Mouse (Mus musculus) frontal cortex, postnatal 25 days (tissue): ENCODE measurements around the gene Magi1.

Source experiments
- DNase-seq, 2 experiments: peaks; one replicate each; pipeline ENCODE4 v3.0.0; 2022; ENCODE audit warnings: low spot score in 2 of 2

The Magi1 gene

DNA sequence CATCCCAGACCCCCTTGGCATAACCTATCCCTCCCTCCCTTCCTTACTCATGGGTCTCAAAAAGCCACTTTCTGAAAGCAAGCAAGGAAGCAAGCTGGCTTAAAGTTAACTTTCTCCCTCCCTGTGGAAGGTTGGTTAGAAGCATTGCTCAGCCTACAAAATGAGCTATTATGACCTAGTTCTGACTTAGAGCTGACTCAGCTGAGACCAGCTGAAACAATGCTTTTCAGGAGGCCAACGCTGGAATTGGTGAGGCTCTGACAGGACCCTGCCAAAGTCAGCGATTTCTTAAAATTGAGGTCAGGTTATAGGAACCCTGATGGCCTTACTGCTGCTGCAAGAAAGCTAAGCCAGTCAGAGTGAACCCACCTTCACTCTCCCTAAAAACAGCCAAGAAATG, 386.2 kb downstream of the Magi1 start:
- DNase-seq, result no peak

DNA sequence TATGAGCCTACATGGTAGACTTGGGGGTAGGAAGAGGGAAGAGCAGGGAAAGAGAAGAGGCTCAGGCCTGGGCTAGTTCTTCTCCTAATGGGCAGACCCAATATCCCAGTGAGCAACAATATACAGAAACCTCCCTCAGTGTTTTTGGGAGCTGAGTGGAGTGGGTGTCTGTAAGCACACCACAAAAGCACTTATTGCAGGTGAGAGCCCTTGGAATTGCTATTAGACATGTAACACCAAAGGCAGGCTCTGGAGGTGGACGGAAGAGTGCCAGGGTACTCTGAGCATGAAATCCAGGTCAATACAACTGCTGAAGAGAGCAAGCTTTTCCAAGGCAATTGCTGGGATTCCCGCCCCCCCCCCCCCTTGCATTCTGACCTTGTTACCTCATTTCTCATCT, 388.0 kb downstream of the Magi1 start:
- no peak for DNase-seq

DNA sequence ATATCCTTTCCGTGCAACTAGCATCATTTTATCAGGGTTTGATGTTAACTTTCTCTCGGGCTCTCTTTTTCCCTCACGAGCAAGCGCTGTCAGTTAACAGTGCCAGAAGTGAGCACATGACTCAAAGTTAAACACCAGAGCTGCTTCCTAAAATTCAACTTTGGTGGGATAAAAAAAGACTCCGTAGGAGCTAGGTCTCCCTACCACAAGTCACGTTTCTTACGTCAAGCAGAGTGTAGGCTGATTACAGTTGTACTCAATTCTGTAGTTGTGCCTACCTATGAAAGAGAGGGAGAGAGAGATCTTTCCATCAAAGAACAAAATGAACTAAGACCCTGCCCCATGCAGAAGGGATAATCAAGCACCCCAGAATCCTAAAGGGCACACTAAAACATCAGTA, 389.8 kb downstream of the Magi1 start:
- no peak for DNase-seq

DNA sequence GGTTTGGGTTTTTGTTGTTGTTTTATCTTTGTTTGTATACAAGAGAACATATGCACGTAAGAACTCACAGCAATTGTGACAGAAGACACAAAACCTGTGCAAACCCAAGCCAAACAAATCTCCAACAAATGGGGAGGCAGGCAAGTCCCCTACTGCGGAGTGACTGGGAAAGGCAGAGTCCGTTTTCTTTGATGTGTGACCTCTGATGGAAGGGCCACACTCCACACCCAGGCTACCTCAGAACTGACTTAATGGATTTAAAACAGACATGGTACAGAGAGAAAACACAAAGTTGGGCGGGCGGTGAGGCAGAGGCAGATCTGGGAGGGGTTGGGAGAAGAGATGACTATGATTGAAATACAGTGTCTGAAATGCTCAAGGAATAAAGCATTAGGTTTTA, 390.8 kb downstream of the Magi1 start:
- no peak for DNase-seq

- no peak for DNase-seq
Observed at GRCm38 (mm10) chr6:93890011-93890410, 393.7 kb downstream of the Magi1 start.

DNA sequence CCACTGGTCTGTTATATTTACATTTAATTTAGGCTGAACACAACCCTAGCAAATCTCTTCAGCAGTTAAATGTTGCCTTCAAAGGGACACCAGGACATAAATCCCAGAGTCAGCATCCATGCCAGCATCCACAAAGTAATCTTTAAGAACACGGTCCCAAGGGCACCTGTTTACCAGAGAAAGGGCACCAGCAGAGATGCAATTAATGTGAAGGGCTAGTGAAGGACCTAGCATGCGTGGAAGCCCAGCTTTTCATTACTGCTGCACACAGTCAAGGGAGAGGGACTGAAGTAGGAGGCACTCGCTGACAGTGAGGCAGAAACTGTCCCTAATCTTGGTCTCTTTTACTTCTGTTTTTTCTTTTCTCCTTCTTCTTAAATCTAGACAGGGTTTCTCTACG, 406.4 kb downstream of the Magi1 start:
- no peak for DNase-seq

- no peak for DNase-seq
Observed at GRCm38 (mm10) chr6:93874936-93875335, 408.8 kb downstream of the Magi1 start.

- no peak for DNase-seq
Observed at GRCm38 (mm10) chr6:93874376-93874775, 409.3 kb downstream of the Magi1 start.

DNA sequence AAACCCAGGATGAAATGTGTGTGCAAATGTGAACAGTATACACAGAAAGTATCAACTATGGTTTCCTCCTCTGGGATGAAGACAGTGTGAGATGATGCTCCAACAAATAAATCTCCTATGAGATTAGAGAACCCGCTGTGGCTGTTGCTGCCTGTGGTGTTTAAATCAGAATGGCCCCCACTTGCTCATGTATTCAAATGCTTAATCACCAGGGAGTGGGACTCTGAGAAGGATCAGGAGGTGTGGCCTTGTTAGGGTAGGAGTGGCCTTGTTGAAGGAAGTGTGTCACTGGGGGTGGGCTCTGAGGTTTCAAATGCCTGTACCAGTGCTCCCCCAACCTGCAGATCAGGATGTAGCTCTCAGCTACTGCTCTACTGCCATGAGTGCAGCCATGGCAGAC, 410.2 kb downstream of the Magi1 start:
- DNase-seq, result no peak

GRCm38 (mm10) chr6:93871516-93871915, 412.2 kb downstream of the Magi1 start:
- no peak for DNase-seq

- no peak for DNase-seq
Observed at GRCm38 (mm10) chr6:93870023-93870422, 413.7 kb downstream of the Magi1 start.

- no peak for DNase-seq
Observed at GRCm38 (mm10) chr6:93862263-93862662, 421.5 kb downstream of the Magi1 start.

- DNase-seq, result no peak
Observed at GRCm38 (mm10) chr6:93856783-93857182, 426.9 kb downstream of the Magi1 start.

DNA sequence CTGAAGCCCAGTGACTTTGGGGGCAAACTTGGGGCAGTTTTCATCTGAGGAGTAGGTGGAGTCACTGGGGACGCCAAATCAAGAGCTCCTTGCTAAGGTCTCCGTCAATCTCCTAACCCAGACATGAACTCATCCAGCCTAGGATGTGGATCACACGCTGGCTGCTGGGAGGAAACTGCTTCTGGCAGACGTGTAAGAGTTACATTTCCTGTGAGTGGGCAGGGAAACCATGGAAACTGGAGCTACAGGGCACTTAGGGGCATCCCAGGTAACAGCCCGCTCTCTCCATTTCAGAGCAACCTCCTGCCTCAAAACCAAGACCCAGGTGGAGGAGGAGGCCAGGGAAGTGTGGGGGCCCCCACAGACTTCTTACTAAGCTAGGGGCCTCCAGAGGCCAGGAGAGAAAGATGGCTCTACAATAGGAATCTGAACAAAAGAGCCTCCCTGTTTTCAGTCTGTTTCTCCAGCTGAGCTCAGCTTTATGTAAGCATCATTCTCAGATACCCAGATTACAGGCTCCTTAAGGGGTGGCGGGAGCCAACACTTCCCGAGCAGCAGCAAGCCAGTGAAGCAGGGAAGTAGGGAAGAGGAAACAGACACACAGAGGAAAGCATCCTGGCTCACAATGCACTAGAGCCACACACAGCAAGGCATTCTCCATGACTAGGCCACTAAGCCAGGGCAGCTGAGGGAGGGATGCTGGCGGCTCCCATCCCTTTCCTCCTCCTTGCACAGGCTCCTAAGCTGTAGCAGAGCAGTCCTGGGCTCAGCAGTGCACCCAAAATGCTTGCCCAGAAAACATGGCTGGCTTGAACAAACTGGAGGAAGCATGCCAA, 427.7 kb downstream of the Magi1 start:
- no peak for DNase-seq

DNA sequence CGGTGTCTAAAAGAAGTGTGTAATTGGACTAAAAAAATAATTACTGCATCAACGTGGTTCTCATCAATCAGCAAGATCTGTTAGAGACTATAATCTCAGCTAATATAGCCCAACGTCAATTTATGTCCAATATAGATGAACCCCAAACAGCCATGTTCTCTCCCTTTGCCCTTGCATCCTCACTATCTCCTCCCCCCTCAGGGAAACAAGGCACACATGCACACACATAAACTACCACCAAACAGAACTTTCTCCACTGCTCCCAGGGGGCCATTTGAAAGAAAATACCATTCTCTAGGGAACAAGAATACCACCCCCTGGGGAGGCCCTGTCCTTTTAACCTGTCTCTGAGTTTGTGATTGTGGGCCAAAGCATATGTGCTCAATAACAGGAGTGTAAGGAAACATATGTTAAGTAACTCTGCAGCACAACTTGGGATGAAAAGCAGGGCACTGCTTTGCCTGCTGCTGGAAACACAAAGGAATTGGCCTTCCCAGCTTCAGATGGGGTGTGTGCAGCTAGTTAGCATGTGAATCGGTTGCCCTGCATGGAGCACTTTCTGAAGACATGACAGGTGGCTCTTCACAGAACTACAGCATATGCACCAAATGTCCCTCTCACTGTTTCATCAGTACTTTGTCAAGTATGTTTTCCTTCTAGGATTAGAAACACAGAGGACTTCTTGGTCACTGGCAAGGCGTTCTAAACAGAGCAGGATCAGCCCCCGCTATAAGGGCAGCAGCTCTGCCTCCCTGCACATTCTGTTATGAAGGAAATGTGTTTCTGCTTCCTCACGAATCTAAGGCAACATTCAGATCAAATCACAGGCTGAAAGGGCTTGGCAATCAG, 434.6 kb downstream of the Magi1 start:
- DNase-seq, result no peak

- no peak for DNase-seq
Observed at GRCm38 (mm10) chr6:93845498-93845897, 438.2 kb downstream of the Magi1 start.

DNA sequence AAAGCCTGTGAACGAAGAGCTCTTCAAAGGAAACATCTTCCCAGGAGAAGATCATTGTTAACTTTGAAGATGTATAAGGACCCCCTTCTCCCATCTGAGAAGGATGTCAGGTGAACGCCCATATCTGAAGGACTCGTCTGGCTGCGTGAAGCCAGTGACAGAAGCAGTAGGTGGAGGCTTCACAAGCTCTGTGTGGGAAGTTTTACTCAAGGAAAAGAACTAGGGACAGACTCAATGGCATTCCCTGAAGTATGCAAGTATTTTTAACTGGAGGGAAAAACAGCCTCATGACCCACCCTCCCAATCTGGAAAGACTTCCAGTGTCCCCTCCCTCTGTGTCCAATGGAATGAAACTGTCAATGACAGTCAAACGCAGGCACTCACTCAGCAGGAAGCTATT, 438.6 kb downstream of the Magi1 start:
- DNase-seq, result no peak

DNA sequence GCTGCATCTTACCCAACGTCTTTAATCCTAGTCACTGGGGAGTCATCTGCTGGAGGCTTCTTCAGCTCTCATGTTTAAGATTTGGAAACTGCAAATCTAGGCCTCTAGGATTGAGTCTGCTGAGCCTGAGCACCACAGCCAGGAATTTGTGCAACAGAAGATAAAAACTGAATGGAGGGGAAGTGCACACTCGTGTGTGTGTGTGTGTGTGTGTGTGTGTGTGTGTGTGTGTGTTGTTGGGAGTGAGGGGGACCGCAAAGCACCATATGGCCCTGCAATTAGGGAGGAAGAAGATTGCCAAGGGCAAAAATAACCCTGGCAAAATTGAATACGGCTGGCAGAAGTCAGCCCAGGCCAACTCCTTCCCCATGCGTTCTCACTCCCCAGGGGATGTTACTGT, 439.1 kb downstream of the Magi1 start:
- DNase-seq, result no peak

GRCm38 (mm10) chr6:93838398-93838797, 445.3 kb downstream of the Magi1 start:
- no peak for DNase-seq

GRCm38 (mm10) chr6:93836585-93836984, 447.1 kb downstream of the Magi1 start:
- no peak for DNase-seq

- DNase-seq, result no peak
Observed at GRCm38 (mm10) chr6:93835211-93835610, 448.5 kb downstream of the Magi1 start.

DNA sequence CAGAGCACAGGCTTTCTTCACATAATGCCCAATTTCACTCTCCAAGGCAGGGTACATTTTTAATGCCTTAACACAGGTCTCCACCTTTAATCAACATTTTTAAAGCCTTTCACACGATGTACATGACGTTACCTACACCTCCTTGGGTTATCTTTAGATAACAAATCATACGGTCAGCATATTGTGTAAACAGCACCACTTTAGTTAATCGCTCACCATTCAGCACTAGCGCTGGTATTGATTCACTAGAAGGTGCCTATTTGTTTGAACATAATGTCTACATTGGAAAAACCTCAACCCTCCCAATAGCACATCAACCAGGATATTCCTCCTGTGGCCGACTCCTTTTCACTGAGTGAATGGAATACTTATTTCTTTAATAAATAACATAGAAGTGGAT, 455.5 kb downstream of the Magi1 start:
- DNase-seq, result no peak

- DNase-seq, result no peak
Observed at GRCm38 (mm10) chr6:93826875-93827274, 456.8 kb downstream of the Magi1 start.
